Mouse (Mus musculus) CD8-positive naive resting alpha-beta T cell, adult 57 days (primary cell): ENCODE results near the gene Hapln2. TPM values are rescaled to one million over a fixed set of nuclear protein-coding genes. Genes with fewer than 3 reads are reported as not detected.

Experiments
- total RNA-seq: library from RNA; stranded (reverse); gene quantifications from one replicate; pipeline ENCODE4 v1.2.4, GENCODE M21; 2023

Gene Hapln2
- not detected for total RNA-seq

DNA sequence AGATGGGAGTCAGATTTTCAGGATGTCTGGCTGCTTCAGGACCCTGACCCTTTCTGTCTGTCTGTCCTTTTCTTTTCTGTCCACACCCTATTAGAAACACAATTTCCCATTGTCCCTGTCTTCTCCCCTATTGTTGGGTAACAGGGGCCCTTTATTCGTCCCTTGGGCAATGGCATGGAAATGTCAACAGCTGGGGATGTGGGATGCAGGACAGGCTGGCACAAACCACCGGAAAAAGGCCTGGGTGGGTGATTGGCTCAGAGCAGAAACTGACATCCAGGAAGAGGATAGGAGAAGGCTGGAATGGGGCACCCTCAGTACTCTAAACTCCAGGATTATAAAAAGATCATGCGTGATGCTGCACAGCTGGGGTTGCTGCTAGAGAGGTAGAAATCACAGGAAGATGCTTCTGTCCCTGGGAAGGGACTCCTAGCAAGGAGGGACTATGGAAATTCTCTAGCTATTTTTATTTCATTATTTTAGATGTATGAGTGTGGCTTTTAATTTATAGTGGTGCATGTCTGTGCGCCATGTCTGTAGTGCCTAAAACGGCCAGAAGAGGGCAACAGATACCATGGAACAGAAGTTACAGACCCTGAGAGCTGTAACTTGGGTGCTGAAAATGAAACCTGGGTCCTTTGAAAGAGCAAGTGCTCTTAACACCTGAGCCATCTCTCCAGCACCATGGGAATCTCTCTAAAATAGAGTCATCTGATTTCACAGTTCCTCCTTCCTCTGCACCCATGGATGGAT, at the start of gene Hapln2:
Hapln2 (minus strand) TSS at position 150 of the 753 bp plus-strand sequence.

DNA sequence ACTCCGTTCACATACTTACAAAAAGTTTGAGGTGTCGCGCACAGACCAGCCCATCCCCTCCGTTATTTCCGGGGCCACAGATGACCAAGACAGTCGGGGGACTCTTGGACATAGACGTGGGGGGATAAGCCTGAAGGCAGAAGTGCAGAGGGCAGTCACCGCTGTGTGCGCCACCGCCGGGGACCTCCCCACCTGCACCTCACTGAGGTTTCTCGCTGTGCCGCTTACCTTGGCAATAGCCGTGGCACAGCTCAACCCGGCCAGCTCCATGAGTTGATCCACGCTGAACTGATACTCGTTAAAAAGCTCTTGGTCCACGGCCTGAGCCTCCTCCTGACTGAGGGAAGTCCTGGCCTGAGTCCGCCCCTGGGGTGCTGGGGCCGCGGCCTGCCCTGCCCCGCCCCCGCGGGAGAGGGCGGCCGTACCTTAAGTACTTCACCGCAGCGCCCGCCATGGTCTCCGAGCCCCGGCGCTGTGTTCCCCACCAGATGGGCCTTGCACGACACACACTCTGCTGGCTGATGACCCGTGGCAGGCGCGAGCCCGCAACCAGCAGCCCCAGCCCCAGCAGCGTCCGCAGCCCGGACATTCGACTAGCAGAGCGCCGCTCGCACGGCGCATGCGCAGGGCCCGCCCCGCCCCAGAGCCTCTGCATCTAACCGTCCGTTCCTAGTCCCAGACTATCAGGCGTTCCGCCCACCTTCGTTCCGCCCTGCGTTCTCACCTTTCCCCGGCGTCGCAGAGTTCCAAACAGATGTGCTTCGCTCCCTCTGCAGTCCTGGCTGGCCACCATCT, 30.7 kb upstream of the Hapln2 start, which contains the start of gene Naxe:
Naxe (minus strand) TSS at position 594 of the 795 bp plus-strand sequence.

GRCm38 (mm10) chr3:88042661-88043421, 15.5 kb upstream of the Hapln2 start, which contains the start of gene Gpatch4:
Gpatch4 (plus strand) TSS chr3:88043108.

GRCm38 (mm10) chr3:88000181-88000580, 27.2 kb downstream of the Hapln2 start, which contains the start of gene Bcan:
Bcan (minus strand) TSS chr3:88000230.

Other genes starting within 250 kb of the Hapln2 start
- gene Ntrk1, start 232.4 kb downstream of the Hapln2 start, total RNA-seq = not detected
- gene Insrr, start 230.6 kb downstream of the Hapln2 start, total RNA-seq = not detected
- gene Pear1, start 203.3 kb downstream of the Hapln2 start, total RNA-seq = 16.7 TPM
- 262 TPM for gene Sh2d2a, start 180.8 kb downstream of the Hapln2 start, total RNA-seq
- gene Prcc, start 142.0 kb downstream of the Hapln2 start, total RNA-seq = 58.1 TPM
- gene Hdgf, start 121.3 kb downstream of the Hapln2 start, total RNA-seq = 79.8 TPM
- gene Mrpl24, start 108.1 kb downstream of the Hapln2 start, total RNA-seq = 150 TPM
- 60.8 TPM for gene Isg20l2, start 97.3 kb downstream of the Hapln2 start, total RNA-seq
- 26.4 TPM for gene Rrnad1, start 96.9 kb downstream of the Hapln2 start, total RNA-seq
- gene Crabp2, start 78.9 kb downstream of the Hapln2 start, total RNA-seq = 2.1 TPM
- gene Nes, start 56.5 kb downstream of the Hapln2 start, total RNA-seq = not detected
- not detected for gene Bcan, start 27.4 kb downstream of the Hapln2 start, total RNA-seq
- gene Gpatch4, start 15.5 kb upstream of the Hapln2 start, total RNA-seq = 26.0 TPM
- gene Naxe, start 30.9 kb upstream of the Hapln2 start, total RNA-seq = 20.0 TPM
- not detected for gene Ttc24, start 50.7 kb upstream of the Hapln2 start, total RNA-seq
- gene Iqgap3, start 54.4 kb upstream of the Hapln2 start, total RNA-seq = 0.12 TPM
- gene Mef2d, start 114.8 kb upstream of the Hapln2 start, total RNA-seq = 328 TPM
- not detected for gene Rhbg, start 227.1 kb upstream of the Hapln2 start, total RNA-seq